Mouse (Mus musculus): ENCODE measurements around the gene Tubgcp2.
A peak's percentile ranks its signal among the peaks of the same experiment; 100 is the strongest.

The Tubgcp2 gene

DNA sequence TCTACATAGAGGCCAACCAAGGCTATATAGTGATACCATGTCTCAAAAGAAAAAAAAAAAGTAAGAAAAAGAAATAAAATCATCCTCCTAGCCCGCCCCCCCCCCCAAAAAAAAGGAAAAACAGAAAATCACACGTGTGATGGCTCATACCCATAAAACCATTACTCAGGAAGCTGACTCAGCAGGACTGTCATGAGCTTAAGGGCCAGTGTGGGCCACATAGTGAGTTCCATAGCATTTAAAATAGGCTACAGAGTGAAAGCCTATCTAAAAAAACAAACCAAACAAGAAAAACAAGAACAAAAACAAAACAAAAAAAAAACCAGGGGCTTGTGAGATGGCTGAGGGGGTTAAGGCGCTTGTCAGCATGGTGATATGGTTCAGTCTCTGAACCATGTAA, 55.7 kb downstream of the Tubgcp2 start:
- DNase-seq (ENCODE audit: low spot score in 2 of 2), result no peak

DNA sequence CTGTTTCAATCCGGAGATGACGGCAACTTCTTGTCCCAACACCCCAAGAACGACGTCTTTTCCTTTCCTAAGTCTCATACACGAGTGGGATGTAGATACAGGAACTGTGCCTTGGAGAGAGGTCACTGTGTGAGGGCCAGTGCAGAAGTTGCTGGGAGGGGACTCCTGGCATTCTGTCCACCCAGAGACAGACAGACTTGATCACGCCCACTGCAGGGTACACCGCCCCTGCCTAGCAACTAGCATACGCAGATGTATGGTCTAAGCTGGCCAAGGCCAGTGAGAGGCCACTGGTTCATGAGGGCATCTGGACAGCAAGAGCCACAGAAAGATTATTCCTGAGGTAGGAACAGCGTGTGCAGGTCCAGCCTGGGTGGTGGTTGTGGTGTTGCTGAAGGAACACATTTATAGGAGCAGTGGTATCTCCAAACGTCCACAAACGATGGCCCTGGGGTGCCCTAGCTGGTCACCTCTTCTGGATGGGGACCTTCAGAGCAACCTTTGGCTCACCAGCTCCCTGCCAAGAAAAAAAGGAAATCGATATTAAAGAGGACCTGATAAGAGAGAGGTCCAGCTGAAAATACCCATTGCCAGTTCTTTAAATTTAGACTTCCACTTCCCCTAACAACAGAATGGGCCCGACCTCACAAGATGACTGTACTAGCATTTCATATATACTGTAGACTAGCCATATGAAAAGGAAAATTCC, 57.3 kb downstream of the Tubgcp2 start:
- no peak for DNase-seq (ENCODE audit: low spot score in 2 of 2)

DNA sequence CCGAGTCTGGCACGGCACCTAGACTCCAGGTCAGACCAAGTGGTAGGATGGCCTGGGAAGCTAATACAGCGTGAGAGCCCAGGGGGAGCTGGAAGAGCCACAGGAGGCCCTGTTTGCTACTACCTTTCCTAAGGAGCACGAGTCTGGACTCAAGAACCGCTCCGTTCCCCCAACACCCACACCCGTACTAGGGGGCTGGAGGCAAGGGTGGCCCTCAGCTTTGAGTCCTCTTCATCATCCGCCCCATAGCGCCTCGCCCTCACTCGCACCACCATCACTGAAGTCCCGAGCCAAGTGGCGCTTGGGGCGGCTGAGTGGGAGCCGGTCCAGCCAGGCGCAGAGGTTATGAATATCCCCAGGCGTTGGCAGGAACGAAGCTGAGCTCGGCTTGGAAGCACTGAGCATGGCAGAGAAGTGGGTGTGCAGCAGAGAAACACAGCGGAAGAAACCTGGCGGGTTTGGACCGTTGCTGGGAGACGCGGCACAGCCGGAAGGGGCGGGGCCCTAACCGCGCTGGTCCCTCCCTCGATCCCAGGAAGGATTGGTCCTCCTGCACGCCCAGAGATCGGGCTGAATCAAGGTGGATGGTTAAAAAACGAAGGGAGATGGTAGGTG, 58.1 kb downstream of the Tubgcp2 start, which contains the start of gene 6430531B16Rik:
Gene 6430531B16Rik (minus strand): TSS at position 478 of the 615 bp plus-strand sequence.
- DNase-seq (ENCODE audit: low spot score in 2 of 2), result peak; percentile 63 to 75

DNA sequence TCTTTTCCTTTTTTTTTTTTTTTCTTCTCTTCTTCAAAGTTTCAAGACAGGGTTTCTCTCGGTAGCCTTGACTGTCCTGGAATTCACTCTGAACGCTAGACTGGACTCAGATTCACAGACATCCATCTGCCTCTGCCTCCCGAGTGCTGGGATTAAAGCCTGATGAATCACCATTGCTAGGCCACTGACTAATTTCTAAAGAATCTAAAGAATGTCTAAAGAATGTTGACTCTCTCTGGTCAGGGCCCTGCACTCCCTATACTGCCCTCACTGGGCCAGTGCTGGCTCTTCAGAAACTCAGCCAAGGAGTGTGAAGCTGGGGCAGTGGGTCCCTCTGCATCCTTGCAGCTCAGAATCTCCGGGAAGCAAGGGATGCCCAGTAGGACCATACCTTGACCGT, 61.0 kb downstream of the Tubgcp2 start:
- DNase-seq (ENCODE audit: low spot score in 2 of 2), result no peak

DNA sequence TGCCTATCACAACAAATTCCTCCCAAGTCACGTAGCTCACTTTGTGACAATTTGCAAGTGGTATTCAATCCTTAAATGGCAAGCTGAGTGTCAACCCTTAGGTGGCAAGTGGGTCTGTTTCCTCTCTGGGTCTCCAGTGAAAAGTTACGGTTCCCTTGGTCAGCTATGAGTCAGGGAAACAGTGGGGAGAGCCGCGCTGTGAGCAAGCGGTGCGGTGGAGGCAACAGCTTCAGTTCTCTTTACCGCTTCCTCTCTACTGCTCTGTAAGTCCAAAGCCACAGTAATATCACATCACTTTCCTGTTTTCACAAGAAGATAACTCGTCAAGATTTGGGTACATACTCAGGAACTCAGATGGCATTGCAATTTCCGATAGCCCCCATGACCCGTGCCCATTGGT, 62.2 kb downstream of the Tubgcp2 start:
- no peak for DNase-seq (ENCODE audit: low spot score in 2 of 2)

DNA sequence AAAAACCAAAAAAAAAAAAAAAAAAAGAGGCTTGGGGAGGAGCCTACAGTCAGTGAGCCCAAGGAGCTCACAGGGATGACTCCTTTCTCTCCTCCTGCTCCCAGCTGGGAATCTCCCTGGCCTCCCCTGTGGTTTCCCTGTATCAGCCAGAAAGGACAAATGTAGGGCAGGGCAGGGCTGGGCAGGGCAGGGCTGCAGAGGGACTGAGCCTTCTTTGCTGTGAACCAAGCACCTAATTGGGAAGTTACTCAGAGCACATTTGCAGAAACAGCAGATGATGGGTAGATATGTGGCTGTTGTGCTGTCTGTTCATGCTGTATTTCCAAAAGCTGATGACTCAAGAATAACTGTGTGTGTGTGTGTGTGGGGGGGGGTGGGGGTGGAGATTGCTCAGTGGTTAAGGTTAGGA, 63.5 kb downstream of the Tubgcp2 start:
- no peak for DNase-seq (ENCODE audit: low spot score in 2 of 2)

DNA sequence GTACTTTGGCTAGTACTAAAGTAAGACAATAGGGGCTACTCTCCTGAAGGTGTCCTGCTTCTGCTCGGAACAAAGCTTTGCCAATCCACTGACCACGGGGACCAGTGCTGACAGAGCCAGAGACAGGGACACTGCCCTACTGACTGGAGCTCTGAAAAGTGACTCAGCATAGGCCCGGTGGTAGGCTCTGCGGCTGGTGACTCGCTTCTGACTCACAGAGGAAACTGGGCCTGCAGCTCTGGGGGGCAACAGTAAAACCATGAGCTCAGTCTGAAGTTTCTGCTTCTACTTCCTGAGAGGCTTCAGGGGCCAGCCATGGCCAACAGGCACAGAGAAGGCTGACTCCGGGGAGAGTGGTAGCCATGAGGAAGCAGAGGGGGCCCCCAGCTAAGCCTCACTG, 65.0 kb downstream of the Tubgcp2 start:
- DNase-seq (ENCODE audit: low spot score in 2 of 2), result no peak

DNA sequence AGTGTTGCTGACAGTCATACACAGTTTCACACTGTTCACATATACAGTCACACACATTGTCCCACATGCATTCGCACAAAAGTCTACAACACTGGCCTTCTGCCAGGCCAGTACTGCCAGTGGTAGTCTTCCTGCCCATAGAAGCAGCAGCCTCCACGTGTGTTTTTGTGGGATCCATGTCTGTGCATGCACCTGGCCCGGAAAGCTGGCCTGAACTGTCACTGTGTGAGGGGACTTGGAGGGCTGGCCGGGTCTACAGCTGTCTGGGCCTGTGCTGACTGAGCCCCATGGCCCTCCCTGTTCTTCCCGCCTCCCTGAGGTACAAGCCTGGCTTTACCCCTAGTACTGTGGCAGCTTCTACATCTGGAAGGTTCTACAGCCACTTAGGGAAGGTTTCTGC, 65.5 kb downstream of the Tubgcp2 start:
- DNase-seq (ENCODE audit: low spot score in 2 of 2), result no peak

DNA sequence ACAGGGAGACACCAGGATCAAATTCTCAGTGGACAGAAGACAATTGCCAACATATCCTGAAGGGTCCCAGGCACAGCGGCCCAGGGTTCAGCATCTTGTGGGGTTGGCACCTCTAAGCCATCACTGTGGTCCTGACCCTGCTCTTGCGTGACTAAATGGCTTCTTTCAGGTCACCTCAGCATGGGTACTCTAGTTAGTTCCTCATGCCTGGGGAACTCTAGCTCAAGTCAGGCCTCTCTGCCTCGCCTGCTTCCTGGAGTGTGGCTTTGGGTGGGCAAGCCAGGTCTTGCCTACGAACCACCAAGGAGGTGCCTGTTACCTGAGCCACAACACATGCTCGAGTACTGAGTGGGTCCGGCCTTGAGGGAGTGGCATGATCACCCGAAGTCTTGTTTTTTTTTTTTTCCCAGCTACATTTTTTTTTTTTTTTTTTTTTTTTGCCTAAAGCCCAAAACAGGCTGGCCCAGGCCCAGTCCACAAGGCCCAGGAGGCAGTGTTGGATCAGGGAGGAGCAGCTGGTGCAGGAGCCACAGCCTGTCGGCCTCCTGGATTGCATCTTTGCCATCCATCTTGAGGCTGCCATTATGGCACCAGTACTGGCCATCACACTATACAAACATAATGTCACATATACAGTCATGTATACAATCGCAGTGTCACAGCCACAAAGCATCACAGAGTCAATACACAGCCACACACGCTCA, 66.1 kb downstream of the Tubgcp2 start:
- no peak for DNase-seq (ENCODE audit: low spot score in 2 of 2)

DNA sequence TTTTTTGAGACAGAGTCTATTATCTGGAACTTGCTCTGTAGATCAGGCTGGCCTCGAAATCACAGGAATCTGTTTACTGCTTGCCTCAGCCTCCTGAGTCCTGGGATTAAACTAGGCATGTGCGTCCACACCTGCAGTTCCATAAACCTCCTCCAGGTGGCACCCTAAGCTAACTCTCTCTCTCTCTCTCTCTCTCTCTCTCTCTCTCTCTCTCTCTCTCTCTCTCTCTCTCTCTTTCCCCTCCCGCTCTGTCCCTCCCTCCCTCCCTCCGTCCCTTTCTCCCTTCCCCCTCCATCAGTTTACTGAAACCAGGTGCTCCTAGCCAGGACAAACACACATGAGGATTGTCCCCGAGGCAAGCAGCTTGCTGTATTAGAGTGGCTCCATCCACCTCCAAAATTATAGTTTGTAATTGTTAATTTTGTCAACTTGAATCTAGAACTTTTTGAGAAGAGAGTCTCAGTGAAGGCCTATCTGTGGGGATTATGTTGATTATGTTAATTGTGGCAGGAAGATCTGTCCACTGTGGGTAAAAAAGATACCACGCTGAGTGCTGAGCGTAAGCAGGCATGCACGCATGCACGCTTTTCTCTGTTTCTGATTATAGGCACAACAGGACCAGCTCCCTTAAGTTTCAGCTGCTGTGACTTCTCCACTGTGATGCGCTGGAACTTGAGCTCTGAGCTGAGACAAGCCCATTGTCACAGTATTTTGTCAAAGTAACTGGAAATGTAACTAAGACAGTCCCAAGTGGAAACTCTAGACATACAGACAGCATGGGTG, 66.9 kb downstream of the Tubgcp2 start:
- peak in 1 of 2 experiments; percentile 64 for DNase-seq (ENCODE audit: low spot score in 2 of 2)

DNA sequence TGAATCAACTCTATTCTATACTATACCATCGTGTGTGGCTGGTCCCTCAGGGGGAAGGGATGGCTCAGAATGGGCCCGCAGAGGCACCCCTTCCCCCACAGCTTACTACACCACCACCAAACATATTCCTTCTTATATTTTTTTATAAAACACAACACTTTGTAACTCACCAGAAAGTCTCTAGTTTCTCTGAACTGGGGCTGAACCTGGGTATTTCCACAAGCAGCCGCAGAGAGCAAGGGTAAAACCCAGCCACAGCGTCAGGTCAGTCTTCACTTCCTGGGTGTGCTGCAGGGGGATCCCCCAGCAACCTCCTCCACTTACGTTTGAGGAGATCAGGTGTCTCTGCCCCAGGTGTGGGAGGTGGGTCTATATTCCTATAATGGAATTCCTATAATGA, 68.0 kb downstream of the Tubgcp2 start:
- DNase-seq (ENCODE audit: low spot score in 2 of 2), result no peak

DNA sequence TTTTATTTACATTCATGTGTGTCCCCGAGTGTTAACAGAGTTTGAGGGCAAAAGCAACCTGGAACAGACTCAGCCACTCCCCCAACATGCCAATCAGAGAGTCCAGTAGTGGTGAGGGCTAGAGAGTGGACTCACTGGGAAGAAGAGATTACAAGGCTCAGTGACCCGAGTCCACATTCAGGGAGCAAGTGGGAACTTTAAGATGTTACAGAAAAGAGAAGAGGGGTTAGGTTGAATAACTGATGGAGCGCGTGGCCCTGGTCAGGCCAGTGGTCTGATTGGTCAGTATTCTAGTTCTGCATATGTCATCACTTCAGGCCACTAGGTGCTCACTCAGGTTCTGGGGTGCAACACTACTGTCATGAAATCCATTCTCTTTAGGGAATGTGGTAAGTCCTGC, 69.3 kb downstream of the Tubgcp2 start:
- DNase-seq (ENCODE audit: low spot score in 2 of 2), result no peak

DNA sequence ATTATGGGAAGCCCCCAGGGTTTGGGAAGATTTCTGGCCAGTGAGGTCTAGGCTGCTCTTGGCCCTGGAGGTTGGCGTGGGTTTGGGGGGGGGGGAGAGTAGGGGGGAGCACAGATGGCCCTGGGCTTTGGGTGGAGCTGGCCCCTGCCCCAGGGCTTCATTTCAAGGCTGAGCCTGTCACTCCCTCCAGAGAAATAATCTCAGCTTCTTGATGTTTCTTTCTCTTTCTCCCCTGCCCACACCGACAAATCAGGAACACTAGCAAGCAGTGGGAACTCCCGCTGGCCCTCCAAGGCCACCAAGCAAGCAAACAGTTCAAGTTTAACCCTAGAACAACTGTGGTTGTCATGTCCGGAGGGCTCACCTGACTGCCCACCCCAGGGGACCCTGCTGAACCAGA, 72.7 kb downstream of the Tubgcp2 start:
- DNase-seq (ENCODE audit: low spot score in 2 of 2), result no peak

DNA sequence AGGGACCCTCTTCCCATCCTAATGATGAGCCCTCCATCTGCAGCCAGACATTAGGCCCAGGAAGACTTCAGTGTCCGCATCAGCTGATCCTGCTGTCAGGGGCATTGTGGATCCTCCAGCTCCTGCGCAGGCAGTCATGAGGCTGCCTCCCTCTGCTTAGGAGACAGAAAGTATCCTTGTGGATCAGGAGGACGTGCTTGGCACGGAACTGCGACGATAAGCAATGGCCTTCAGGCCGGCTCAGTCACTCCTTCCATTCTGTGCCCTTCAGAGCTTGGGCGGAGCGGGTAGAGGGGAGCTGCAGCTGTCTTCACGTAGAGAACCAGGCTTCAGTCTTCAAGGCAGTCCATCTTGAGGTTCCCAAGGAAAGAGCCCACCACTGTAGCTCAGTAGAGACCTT, 75.3 kb downstream of the Tubgcp2 start:
- no peak for DNase-seq (ENCODE audit: low spot score in 2 of 2)

DNA sequence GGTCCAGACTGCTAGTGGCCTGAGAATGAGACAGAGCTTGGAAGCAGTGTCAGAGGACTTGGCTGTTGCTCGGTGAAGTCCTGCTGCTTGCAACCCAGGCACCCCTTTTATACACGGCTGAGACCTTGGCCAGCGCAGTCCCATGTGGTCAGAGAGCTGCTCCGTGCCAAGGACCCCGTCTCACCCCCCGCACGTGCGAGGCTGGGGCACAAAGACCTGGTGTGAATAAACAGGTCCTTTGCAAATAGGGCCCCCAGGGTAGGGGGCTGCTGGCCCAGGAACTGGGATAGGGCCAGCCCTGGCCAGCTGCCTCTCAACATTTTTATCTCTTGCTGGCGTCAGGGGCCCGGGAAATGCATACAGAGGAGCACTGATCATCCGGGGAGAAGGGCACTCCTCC, 78.5 kb downstream of the Tubgcp2 start:
- DNase-seq (ENCODE audit: low spot score in 2 of 2), result no peak

DNA sequence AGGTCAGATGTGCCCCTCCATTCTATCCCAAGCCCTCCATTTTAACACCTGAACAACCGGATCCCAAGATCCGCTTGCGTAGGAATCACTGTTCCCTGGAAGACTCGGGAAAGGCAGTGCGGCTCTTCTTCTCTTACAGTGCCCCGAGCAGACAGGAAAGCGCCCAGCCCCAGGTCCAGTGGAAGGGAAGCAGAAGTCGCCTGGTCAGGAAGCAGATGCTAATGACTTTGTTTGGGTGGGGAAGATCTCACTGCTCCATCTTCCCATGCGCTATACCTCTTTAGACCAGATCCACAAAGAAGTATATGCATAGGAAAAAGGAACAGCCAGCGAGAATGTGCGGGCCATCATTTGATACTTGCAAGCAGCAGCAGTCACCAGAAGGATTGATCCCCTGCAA, 79.0 kb downstream of the Tubgcp2 start:
- DNase-seq (ENCODE audit: low spot score in 2 of 2), result no peak

DNA sequence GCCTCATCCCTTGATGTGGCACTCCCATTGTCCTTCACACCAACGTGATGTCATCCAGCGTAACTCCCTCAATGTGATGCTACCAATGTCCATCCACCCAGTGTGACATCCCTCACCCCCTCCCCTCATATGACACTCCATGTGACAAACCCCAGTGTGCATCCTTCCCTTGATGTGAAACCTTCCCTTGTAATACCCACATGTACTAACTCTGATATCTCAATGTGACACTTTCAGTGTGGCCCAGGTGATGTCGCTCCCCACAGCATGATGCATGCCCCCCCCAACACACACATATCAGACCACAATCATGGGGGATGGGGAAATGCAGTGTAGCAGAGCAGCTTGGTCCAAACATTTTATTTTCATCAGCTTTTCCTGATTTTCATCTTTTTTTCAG, 79.8 kb downstream of the Tubgcp2 start:
- DNase-seq (ENCODE audit: low spot score in 2 of 2), result no peak

DNA sequence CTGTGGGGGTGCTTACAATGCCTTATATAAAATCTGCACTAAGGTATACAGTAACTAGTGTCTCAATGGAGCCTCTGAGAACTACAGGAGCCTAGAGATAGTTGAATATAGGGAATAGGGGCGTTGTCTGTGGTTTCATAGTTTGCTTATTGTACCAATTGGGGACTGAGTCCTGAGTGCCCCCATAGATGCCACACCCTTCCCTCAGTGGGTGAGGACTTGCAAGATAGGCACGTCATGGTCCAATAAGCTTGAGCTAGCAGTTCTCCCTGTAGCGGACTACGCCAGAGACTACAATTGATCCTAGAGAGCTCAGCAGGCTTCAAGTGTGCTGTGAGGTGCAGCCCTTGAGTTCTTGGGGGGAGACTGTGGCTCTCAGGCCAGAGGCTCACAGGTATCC, 81.0 kb downstream of the Tubgcp2 start:
- DNase-seq (ENCODE audit: low spot score in 2 of 2), result no peak

DNA sequence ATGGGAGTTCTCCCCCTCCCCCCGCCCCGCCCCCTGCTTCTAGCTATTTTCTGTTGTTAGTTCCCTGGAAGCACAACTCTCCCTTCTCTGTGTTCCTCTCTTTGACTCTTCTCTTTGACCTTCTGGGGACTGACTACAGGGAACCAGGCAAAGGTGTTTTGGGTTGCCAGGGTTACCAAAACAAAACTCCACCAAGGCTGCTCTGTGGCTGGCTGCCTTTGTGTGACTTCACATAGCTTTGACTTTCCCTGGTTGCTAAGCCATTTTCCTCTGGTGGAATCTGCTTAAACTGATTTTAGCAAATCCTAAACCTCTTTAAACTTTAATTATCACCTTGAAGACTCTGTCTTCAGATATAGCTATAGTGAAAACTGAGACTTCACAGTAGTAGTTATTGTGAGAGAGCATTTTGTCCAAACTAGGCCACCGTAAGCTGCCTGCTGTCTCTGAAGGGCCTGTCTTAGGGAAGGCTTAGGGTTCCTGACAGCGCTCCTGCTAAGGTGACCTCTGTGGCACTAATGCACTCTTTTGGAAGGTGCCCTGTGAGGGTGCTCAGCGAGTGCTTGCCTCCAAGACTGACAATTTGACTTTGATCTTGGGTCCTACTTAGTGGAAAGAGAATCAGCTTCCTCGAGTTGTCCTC, 84.4 kb downstream of the Tubgcp2 start:
- no peak for DNase-seq (ENCODE audit: low spot score in 2 of 2)

DNA sequence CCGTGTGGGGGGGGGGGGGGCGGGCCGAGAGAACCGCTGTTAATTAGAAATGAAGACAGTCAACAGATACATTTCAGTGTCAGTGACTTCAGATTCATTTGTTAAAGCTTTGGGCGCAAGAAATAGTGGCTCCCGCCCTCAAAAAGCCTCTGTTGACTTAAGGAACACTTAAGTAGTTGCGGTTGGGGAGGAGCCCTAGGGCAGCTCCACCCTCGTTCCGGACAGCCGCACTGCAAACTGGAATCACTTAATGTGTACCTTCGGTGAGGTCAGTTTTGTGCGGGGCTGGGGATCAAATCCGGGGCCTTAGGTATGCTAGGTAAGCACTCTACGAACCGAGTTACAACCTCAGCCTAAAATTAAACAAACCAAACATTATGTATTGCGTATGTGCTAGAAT, 85.4 kb downstream of the Tubgcp2 start:
- DNase-seq (ENCODE audit: low spot score in 2 of 2), result peak in 1 of 2 experiments; percentile 12

DNA sequence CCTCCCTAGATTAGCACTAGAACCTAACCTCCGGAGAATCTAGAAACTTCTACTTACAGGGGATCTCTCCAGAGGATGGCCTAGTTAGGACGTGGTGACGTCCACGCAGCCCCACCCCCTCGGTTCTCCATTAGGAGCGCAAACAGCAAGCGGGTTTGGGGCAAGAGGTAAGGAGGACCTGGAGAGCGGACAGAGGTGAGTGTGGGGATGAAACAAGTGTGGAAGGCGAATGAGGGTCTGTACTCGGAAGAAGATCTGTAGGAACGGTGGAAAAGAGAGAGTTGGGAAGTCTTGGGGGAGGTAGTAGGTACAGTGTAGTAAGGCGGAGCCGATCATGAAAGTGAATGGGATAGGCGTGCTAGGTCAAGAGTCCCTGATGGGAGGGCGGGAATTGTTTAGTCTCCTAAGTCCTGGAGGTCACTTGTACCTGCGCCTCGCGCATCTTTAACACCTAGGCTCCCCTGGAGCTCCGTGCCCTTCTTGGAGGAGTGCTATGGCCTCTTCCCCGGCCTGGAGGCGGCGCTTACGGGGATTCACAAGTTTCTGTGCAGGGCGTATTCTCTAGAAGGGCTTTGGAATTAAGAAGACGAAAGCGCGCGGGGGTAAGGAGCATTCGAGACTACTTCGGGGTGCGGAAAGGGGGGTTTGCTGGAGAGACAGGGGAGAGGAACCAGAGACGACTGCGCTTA, 86.0 kb downstream of the Tubgcp2 start:
- DNase-seq (ENCODE audit: low spot score in 2 of 2), result peak; percentile 49 to 58
